Mouse (Mus musculus) MEL (cell line): Measurements from ENCODE around the gene Kcnip2. TPM values are rescaled to one million over a fixed set of nuclear protein-coding genes. Genes with fewer than 3 reads are reported as not detected.

Source experiments
- DNase-seq: peaks from one replicate; pipeline ENCODE4 v3.0.0; 2011; ENCODE audit warnings: low read depth, low spot score
- H3K27ac ChIP-seq: 2 replicates; pipeline ENCODE4 v1.5.1; 2012; ENCODE audit warnings: low read depth, mild to moderate bottlenecking, control low read depth, low read length, moderate library complexity; ENCODE audit not compliant: control insufficient read depth
- H3K27me3 ChIP-seq, 2 experiments: fragments of 150-350 bp in 1 of 2; sonication (generic) in 1 of 2; 2 replicates each; pipeline ENCODE4 v1.6.1; 2012; ENCODE audit warnings: low read length in 2 of 2, mild to moderate bottlenecking in 2 of 2, improper control_type of control experiment in 1 of 2, moderate library complexity in 1 of 2; ENCODE audit not compliant: insufficient read depth in 2 of 2, control insufficient read depth in 1 of 2
- H3K36me3 ChIP-seq, 2 experiments: 2 replicates each; pipeline ENCODE4 v1.6.1; 2012 to 2014; ENCODE audit warnings: low read length in 2 of 2, improper control_type of control experiment in 1 of 2, inconsistent platforms in 1 of 2, mild to moderate bottlenecking in 1 of 2; ENCODE audit not compliant: insufficient read depth in 2 of 2, control insufficient read depth in 1 of 2
- H3K4me1 ChIP-seq, 2 experiments: fragments of 150-350 bp in 1 of 2; sonication (generic) in 1 of 2; 2 replicates each; pipeline ENCODE4 v1.6.1; 2012; ENCODE audit warnings: low read length in 2 of 2, improper control_type of control experiment in 1 of 2, mild to moderate bottlenecking in 1 of 2; ENCODE audit not compliant: insufficient read depth in 2 of 2, control insufficient read depth in 1 of 2
- H3K4me3 ChIP-seq, 2 experiments: fragments of 150-350 bp in 1 of 2; sonication (generic) in 1 of 2; 2 replicates each; pipeline ENCODE4 v1.5.1; 2012; ENCODE audit warnings: low read depth in 2 of 2, low read length in 2 of 2, mild to moderate bottlenecking in 2 of 2, moderate library complexity in 2 of 2, control low read depth in 1 of 2, improper control_type of control experiment in 1 of 2; ENCODE audit not compliant: control insufficient read depth in 1 of 2, insufficient read depth in 1 of 2
- H3K79me2 ChIP-seq: 2 replicates; pipeline ENCODE4 v1.6.1; 2012; ENCODE audit warnings: mild to moderate bottlenecking, low read length, moderate library complexity; ENCODE audit not compliant: control insufficient read depth, poor library complexity, insufficient read depth
- H3K9ac ChIP-seq: 2 replicates; pipeline ENCODE4 v1.6.1; 2012; ENCODE audit warnings: low read depth, mild to moderate bottlenecking, control low read depth, low read length, moderate library complexity; ENCODE audit not compliant: control insufficient read depth, poor library complexity, severe bottlenecking
- H3K9me3 ChIP-seq: fragments of 150-350 bp; sonication (generic); replicated peaks from 2 replicates; pipeline ENCODE4 v1.6.1; 2012; ENCODE audit warnings: mild to moderate bottlenecking, low read length, improper control_type of control experiment, moderate library complexity; ENCODE audit not compliant: insufficient read depth
- BHLHE40 ChIP-seq: IDR thresholded peaks from 2 replicates; pipeline ENCODE4 v1.6.1; 2012; ENCODE audit warnings: low read depth, mild to moderate bottlenecking, inconsistent platforms, low read length, improper control_type of control experiment, borderline replicate concordance
- CHD1 ChIP-seq: IDR thresholded peaks from 2 replicates; pipeline ENCODE4 v1.6.1; 2012; ENCODE audit warnings: low read depth, mild to moderate bottlenecking, inconsistent platforms, low read length, improper control_type of control experiment
- CTCF ChIP-seq, 3 experiments: IDR thresholded peaks in 2 of 3; conservative IDR thresholded peaks in 1 of 3; 2 replicates each; pipeline ENCODE4 v1.5.1; 2011 to 2012; ENCODE audit warnings: low read length in 3 of 3, low read depth in 2 of 3, mild to moderate bottlenecking in 2 of 3, improper control_type of control experiment in 1 of 3, inconsistent platforms in 1 of 3, mixed read lengths in 1 of 3, moderate library complexity in 1 of 3; ENCODE audit not compliant: control insufficient read depth in 1 of 3, insufficient read depth in 1 of 3, poor library complexity in 1 of 3, severe bottlenecking in 1 of 3
- E2F4 ChIP-seq: IDR thresholded peaks from 2 replicates; pipeline ENCODE4 v1.6.1; 2011; ENCODE audit warnings: low read depth, low read length, improper control_type of control experiment, borderline replicate concordance
- EP300 ChIP-seq, 2 experiments: IDR thresholded peaks; 2 replicates each; pipeline ENCODE4 v1.6.1; 2011; ENCODE audit warnings: improper control_type of control experiment in 2 of 2, low read length in 2 of 2, low read depth in 1 of 2, mild to moderate bottlenecking in 1 of 2
- ETS1 ChIP-seq: IDR thresholded peaks from 2 replicates; pipeline ENCODE4 v1.6.1; 2012; ENCODE audit warnings: low read depth, mild to moderate bottlenecking, inconsistent platforms, low read length, improper control_type of control experiment, moderate library complexity
- GATA1 ChIP-seq: IDR thresholded peaks from 2 replicates; pipeline ENCODE4 v1.6.1; 2011; ENCODE audit warnings: low read depth, low read length, improper control_type of control experiment
- HCFC1 ChIP-seq: IDR thresholded peaks from 2 replicates; pipeline ENCODE4 v1.6.1; 2012; ENCODE audit warnings: low read depth, mild to moderate bottlenecking, inconsistent platforms, low read length, improper control_type of control experiment, moderate library complexity
- MEF2A ChIP-seq: IDR thresholded peaks from 2 replicates; pipeline ENCODE4 v1.6.1; 2014; ENCODE audit warnings: low read depth, mild to moderate bottlenecking, inconsistent platforms, low read length, improper control_type of control experiment; ENCODE audit not compliant: poor library complexity, insufficient replicate concordance, severe bottlenecking; ENCODE audit errors: extremely low read depth
- MYB ChIP-seq: IDR thresholded peaks from 2 replicates; pipeline ENCODE4 v1.6.1; 2011; ENCODE audit warnings: mild to moderate bottlenecking, low read depth, low read length, improper control_type of control experiment
- MYC ChIP-seq: IDR thresholded peaks from 2 replicates; pipeline ENCODE4 v1.6.1; 2011; ENCODE audit warnings: low read depth, mild to moderate bottlenecking, low read length, improper control_type of control experiment, moderate library complexity
- TAL1 ChIP-seq: IDR thresholded peaks from 2 replicates; pipeline ENCODE4 v1.6.1; 2012; ENCODE audit warnings: mild to moderate bottlenecking, inconsistent platforms, low read length, moderate library complexity, mixed read lengths
- UBTF ChIP-seq: IDR thresholded peaks from 2 replicates; pipeline ENCODE4 v1.6.1; 2012; ENCODE audit warnings: low read depth, mild to moderate bottlenecking, inconsistent platforms, low read length, improper control_type of control experiment, moderate library complexity, borderline replicate concordance; ENCODE audit not compliant: insufficient read depth
- ZKSCAN1 ChIP-seq: IDR thresholded peaks from 2 replicates; pipeline ENCODE4 v1.6.1; 2012; ENCODE audit warnings: low read depth, mild to moderate bottlenecking, inconsistent platforms, low read length, improper control_type of control experiment, moderate library complexity
- ZNF384 ChIP-seq: IDR thresholded peaks from 2 replicates; pipeline ENCODE4 v1.6.1; 2012; ENCODE audit warnings: low read depth, mild to moderate bottlenecking, inconsistent platforms, low read length, improper control_type of control experiment
- polyA plus RNA-seq, 2 experiments: library from polyadenylated mRNA; stranded (reverse) in 1 of 2; unstranded in 1 of 2; fragments of >175 nt in 1 of 2; fragments of >200 nt in 1 of 2; gene quantifications; 2 replicates each; pipeline versions ENCODE4 v1.2.1 to v1.2.4; 2012; ENCODE audit warnings: low replicate concordance in 2 of 2, low read depth in 1 of 2; ENCODE audit not compliant: insufficient read length in 2 of 2, insufficient read depth in 1 of 2, missing spikeins in 1 of 2
- total RNA-seq: library from RNA; depleted of rRNA; stranded (reverse); fragments of 300-350 nt; gene quantifications from 2 replicates; pipeline ENCODE4 v1.2.3, GENCODE M21; 2012

Gene Kcnip2
- total and polyA plus RNA-seq, 3 experiments = 0.14 TPM; not detected in 2

DNA sequence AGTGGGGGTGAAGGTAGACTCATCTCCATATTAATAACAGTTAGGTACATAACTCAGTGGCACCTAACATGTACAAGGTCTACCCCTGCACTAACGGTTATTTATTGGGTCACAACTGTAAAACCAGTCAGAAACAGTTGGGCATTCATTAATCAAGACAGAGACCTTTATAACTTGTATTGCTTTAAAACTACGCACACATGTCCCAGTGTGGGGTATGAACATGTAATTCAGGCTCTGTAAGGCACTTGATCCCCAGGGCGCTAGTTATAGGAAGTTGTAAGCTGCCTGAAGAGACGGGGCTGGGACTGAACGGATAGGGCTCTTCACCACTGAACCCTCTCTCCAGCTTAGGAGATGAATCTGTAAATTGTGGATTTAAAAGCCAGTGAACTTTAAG is 57.2 kb downstream of the Kcnip2 start:
- Histone ChIP-seq H3K4me3 (no peak overlapping the region), H3K36me3 (peaks cover 17 to 57% of the 10 kb centered on the region in 2 experiments), H3K4me1 (peaks cover 4 to 7% of the 10 kb centered on the region in 2 experiments; a peak in 3 of 4 replicates), H3K27me3 (no peaks in the 10 kb centered on the region), H3K9ac (no peak overlapping the region), H3K79me2 (no peaks in the 10 kb centered on the region), H3K9me3 (no peaks in the 10 kb centered on the region), H3K27ac (no peak overlapping the region)
- TF ChIP-seq ZKSCAN1 (no peak), E2F4 (no peak), HCFC1 (no peak), GATA1 (no peak), UBTF (no peak), ZNF384 (no peak), CHD1 (no peak), EP300 (IDR thresholded peaks at IDR 0.05; ENCODE audit: low read depth in 1 of 2, low read length in 2 of 2) (no peak), CTCF (IDR thresholded peaks at IDR 0.05 in 2 of 3, conservative IDR thresholded peaks at IDR 0.05 in 1 of 3; ENCODE audit: control insufficient read depth in 1 of 3, insufficient read depth in 1 of 3, low read depth in 2 of 3, low read length in 3 of 3, poor library complexity in 1 of 3, severe bottlenecking in 1 of 3) (no peak), MYB (no peak), MYC (no peak)
- DNase-seq = no peak

DNA sequence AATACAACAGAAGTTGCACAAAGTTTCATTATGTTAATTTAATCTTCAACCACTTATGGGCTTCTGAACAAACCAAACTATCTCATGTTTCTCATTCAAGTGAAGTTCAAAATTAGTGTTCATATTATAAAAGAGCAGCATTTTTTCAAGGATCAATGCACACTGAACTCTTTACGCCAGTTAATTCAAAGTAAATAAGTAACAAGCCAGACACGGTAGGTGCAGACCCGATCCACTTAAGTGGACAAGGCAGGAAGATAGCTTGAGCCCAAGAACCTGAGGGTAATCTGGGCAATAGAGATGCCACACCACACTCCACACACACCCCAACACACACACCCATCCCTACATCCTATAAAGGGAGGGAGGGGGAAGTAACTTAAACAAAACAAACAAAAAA is 62.3 kb downstream of the Kcnip2 start:
- Histone ChIP-seq H3K27ac (no peak overlapping the region), H3K9ac (no peak overlapping the region), H3K79me2 (peaks cover 10% of the 10 kb centered on the region), H3K4me3 (no peak overlapping the region), H3K4me1 (peaks cover 4 to 10% of the 10 kb centered on the region in 2 experiments; a peak in 3 of 4 replicates), H3K9me3 (no peaks in the 10 kb centered on the region), H3K36me3 (peaks cover 21 to 40% of the 10 kb centered on the region in 2 experiments), H3K27me3 (no peaks in the 10 kb centered on the region)
- DNase-seq = no peak
- TF ChIP-seq CHD1 (no peak), MYB (no peak), MEF2A (no peak), TAL1 (no peak), BHLHE40 (no peak), CTCF (IDR thresholded peaks at IDR 0.05 in 2 of 3, conservative IDR thresholded peaks at IDR 0.05 in 1 of 3; ENCODE audit: control insufficient read depth in 1 of 3, insufficient read depth in 1 of 3, low read depth in 2 of 3, low read length in 3 of 3, poor library complexity in 1 of 3, severe bottlenecking in 1 of 3) (no peak), ETS1 (no peak), MYC (no peak)
